Mouse (Mus musculus) kidney, postnatal 0 days (tissue): ENCODE measurements around the gene Rhobtb3. TPM values are rescaled to one million over a fixed set of nuclear protein-coding genes. Genes with fewer than 3 reads are reported as not detected.

ENCODE experiments used
- ATAC-seq: fragments of 200-750 bp; cut with Nextera tagmentation; replicated peaks from 2 replicates; pipeline ENCODE4 v1.8.0; 2017; ENCODE audit warnings: low read depth, moderate number of reproducible peaks, moderate TSS enrichment, moderate library complexity; ENCODE audit not compliant: low FRiP score
- DNase-seq: peaks from one replicate; pipeline ENCODE4 v3.0.0-alpha.2; 2016; ENCODE audit warnings: low spot score
- H3K27ac ChIP-seq: fragments of 300-500 bp; sonication (generic); 2 replicates; pipeline ENCODE4 v1.5.1; 2014; ENCODE audit warnings: mild to moderate bottlenecking
- H3K27me3 ChIP-seq: fragments of 300-500 bp; sonication (generic); 2 replicates; pipeline ENCODE4 v1.6.1; 2014; ENCODE audit warnings: low read length, mixed read lengths; ENCODE audit not compliant: insufficient read depth
- H3K36me3 ChIP-seq: fragments of 300-500 bp; sonication (generic); 2 replicates; pipeline ENCODE4 v1.6.1; 2014; ENCODE audit warnings: low read length, mixed read lengths; ENCODE audit not compliant: insufficient read depth
- H3K4me1 ChIP-seq: fragments of 300-500 bp; sonication (generic); replicated peaks from 2 replicates; pipeline ENCODE4 v1.6.1; 2014; ENCODE audit warnings: antibody characterized with exemption, low read length, mixed read lengths; ENCODE audit not compliant: insufficient read depth
- H3K4me2 ChIP-seq: fragments of 300-500 bp; sonication (generic); 2 replicates; pipeline ENCODE4 v1.6.1; 2014; ENCODE audit warnings: mild to moderate bottlenecking, low read length, moderate library complexity, mixed read lengths
- H3K4me3 ChIP-seq: fragments of 300-500 bp; sonication (generic); replicated peaks from 2 replicates; pipeline ENCODE4 v1.5.1; 2014; ENCODE audit warnings: low read depth, low read length
- H3K9ac ChIP-seq: fragments of 300-500 bp; sonication (generic); 2 replicates; pipeline ENCODE4 v1.6.1; 2014; ENCODE audit warnings: low read depth, low read length
- H3K9me3 ChIP-seq: fragments of 300-500 bp; sonication (generic); replicated peaks from 2 replicates; pipeline ENCODE4 v1.6.1; 2016; ENCODE audit warnings: low read length, inconsistent platforms, mixed read lengths
- CTCF ChIP-seq: IDR thresholded peaks from 2 replicates; pipeline ENCODE4 v1.5.1; 2016; ENCODE audit warnings: antibody characterized with exemption, low read depth, mild to moderate bottlenecking, moderate library complexity
- WGBS: fragments of 180-500 bp; shearing (Covaris S2); extraction: QIAGEN DNeasy Blood & Tissue Kit; methylation state at CpG from one replicate; pipeline ENCODE4 v1.1.7; 2014; 5-methylcytosine and 5-hydroxymethylcytosine counted together
- polyA plus RNA-seq: library from polyadenylated mRNA; unstranded; fragments of >200 nt; fragmentation: Nextera tagmentation; extraction: Ambion mirVana; gene quantifications from 2 replicates; pipeline ENCODE4 v1.2.1, GENCODE M21; 2015

Gene Rhobtb3
- polyA plus RNA-seq, 1 experiment from 2014 or later: 27.6 TPM

DNA sequence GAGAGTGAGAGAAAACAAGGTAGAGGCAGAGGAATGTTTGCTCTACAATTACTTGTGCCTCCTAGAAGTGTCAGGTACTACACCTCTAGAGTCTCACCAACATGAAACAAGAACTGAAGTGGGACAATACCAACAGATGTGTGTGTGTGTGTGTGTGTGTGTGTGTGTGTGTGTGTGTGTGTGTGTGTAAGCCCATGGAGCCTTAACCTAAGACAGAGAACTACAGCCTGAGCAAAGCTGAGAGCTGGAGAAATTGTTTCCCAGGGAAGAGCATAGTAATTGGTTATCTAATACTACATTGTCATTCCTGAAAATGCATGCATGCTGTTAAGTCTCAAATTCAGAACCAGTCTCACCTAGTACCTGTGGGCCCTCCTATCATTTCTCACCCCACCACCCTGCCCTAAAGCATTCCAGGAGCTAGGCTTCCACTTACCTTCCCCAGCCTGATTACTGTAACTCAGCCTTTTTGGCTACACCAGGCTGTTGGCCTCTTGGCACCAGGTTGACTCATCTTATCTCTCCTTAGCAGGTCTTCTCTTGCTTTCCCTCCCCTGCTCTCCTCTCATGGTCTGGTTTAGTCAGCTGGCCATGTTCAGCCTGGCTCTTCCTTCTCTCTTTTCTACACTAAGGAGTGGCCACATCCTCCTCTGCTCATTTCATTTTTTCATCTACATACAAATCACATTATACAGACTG lies 78.1 kb downstream of the Rhobtb3 start:
- H3K4me2 ChIP-seq: no peak overlapping the region
- no peaks in the 10 kb centered on the region for H3K27me3 ChIP-seq
- H3K4me1 ChIP-seq: no peaks in the 10 kb centered on the region
- H3K36me3 ChIP-seq: no peaks in the 10 kb centered on the region
- no peak overlapping the region for H3K9ac ChIP-seq
- no peak overlapping the region for H3K4me3 ChIP-seq
- no peak for DNase-seq
- H3K9me3 ChIP-seq: no peaks in the 10 kb centered on the region
- no peak overlapping the region for H3K27ac ChIP-seq
- TF ChIP-seq CTCF: no peak
- ATAC-seq: no peak

DNA sequence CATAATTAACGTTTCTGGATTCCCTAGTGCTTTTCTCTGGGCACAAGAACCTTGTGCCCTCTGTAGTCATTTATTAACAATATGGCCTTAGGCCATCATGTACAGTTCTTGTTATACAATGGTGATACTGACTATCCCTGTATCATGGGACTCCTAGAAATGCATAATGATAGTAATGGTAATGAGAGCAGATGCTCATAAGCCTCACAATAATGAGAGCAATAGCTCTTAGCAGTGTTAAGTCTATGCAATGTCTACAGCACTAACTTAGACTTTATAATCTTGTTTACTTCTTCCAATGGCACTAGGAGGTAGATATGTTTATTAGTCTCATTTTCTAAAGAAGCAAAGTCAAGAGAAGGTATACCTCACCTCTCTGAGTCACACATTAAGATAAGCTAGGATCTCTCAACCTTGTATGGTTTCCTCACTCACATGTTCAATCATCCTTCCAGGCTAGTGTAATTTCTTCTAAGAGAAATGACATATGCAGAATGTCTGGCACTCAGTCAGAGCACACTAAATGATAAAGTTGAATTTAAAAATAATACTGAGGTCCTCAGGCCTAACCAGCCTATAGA lies 84.4 kb downstream of the Rhobtb3 start:
- WGBS: 72% methylated on average over 1 of the region's 1 CpGs
- TF ChIP-seq CTCF: no peak
- no peak overlapping the region for H3K27ac ChIP-seq

DNA sequence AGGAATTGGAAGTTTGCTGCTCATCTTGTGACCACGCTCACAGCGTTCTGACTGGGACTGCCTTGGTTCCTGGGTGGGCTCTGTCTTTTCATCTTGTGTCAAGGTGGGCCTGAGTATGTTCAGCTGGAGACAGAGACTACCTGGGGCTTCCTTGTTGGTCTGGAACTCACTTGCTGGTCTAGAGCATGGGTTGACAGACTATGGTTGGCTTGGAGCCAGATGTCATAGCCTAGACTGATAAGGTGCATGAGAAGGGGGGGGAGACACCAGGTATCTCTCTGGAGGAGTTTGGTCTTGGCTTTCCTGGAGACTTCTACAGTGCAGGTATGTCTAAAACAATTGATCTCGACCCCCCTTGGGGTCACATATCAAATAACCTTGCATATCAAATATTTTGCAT lies 90.6 kb downstream of the Rhobtb3 start:
- 90% methylated on average over 3 of the region's 3 CpGs for WGBS

More for the DNA sequence above, 84.4 kb downstream of the Rhobtb3 start:
- no peaks in the 10 kb centered on the region for H3K27me3 ChIP-seq
- no peaks in the 10 kb centered on the region for H3K4me1 ChIP-seq
- ATAC-seq: no peak
- no peak overlapping the region for H3K4me3 ChIP-seq
- no peak overlapping the region for H3K9ac ChIP-seq
- no peaks in the 10 kb centered on the region for H3K36me3 ChIP-seq
- no peak overlapping the region for H3K4me2 ChIP-seq
- no peaks in the 10 kb centered on the region for H3K9me3 ChIP-seq
- no peak for DNase-seq

DNA sequence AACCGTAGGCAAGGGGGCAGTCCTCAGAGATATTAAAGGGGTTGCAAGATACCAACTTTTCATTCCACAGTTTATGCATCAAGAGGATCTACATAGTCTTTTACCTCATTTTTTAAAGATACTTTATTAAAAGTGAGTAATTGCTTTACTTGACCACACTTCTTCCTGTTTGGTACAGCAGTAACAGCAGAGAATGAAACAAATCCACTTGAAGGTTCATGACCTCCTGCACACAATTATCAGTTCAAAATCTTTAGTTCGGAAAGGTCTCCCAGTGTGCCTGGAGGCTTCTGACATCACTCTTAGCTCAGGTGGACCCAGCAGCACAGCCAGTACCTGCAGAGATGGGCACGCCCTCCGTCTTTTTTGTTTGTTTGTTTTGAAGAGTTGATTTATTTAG lies 91.7 kb downstream of the Rhobtb3 start:
- Histone ChIP-seq H3K36me3 (no peaks in the 10 kb centered on the region), H3K27ac (no peak overlapping the region), H3K9me3 (no peaks in the 10 kb centered on the region), H3K4me1 (no peaks in the 10 kb centered on the region), H3K9ac (no peak overlapping the region), H3K4me3 (no peak overlapping the region), H3K27me3 (no peaks in the 10 kb centered on the region), H3K4me2 (no peak overlapping the region)
- no peak for TF ChIP-seq CTCF
- DNase-seq: no peak
- WGBS: 85% methylated on average over 4 of the region's 4 CpGs
- no peak for ATAC-seq

More for the DNA sequence above, 90.6 kb downstream of the Rhobtb3 start:
- ATAC-seq: no peak
- Histone ChIP-seq H3K9ac (no peak overlapping the region), H3K9me3 (no peaks in the 10 kb centered on the region), H3K4me3 (no peak overlapping the region), H3K4me2 (no peak overlapping the region), H3K4me1 (no peaks in the 10 kb centered on the region), H3K27me3 (no peaks in the 10 kb centered on the region), H3K27ac (no peak overlapping the region), H3K36me3 (no peaks in the 10 kb centered on the region)
- DNase-seq: no peak
- TF ChIP-seq CTCF: no peak

DNA sequence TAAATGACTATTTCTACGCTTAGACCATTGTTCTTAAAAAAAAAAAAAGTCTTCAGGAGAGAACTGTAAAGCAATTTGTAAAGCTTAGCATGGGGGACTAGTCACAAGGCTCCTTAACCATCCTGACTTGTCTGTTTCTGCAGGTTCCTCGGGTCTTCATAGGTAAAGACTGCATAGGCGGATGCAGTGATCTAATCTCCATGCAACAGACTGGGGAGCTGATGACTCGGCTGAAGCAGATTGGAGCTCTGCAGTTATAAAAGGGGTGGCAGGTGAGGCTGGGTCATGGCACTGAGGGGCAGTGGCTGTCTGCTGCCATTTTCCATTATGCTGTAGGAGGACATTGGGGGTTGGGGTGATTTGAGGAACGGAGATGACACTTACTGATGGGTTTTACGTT lies 96.7 kb downstream of the Rhobtb3 start:
- Histone ChIP-seq H3K9me3 (no peaks in the 10 kb centered on the region), H3K27me3 (no peaks in the 10 kb centered on the region), H3K27ac (no peak overlapping the region), H3K4me2 (no peak overlapping the region), H3K4me1 (no peaks in the 10 kb centered on the region; the same call in 1 of the 2 replicates), H3K4me3 (no peak overlapping the region), H3K36me3 (no peaks in the 10 kb centered on the region), H3K9ac (no peak overlapping the region)
- no peak for DNase-seq
- WGBS: 87% methylated on average over 6 of the region's 6 CpGs
- no peak for ATAC-seq
- no peak for TF ChIP-seq CTCF

DNA sequence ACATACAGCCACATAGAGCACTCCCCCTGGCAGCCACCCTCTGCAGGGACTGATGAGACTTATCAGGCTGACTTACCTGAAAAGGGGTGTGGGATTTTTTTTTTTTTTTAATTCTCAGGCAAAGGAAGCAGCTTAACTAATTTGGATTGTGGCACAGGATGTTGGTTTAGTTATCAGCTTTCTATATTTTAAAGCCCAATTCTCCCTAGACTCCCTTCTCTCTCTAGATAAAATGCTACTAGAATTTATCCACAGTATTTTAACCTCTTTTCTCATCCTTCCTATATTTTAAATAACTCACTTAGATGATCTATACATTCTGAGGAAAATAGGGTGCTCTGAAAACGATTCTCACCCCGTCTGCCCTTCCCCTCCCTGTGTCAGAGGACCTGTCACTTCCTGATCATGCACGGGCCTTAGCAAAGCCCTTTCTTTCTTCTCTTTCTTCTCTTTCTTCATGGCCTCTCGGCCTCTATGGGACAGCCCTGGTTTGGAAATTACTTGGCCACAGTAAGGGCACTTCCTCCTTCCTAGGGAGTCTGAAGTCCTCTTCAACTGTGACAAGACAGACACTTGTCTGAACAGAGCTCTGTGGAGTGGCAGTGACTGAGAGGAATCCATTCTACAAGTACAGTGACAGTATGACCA lies 98.1 kb downstream of the Rhobtb3 start:
- DNase-seq: no peak
- Histone ChIP-seq H3K9ac (no peak overlapping the region), H3K4me1 (peaks cover 9% of the 10 kb centered on the region), H3K9me3 (no peaks in the 10 kb centered on the region), H3K27me3 (no peaks in the 10 kb centered on the region), H3K27ac (no peak overlapping the region), H3K4me3 (no peak overlapping the region), H3K36me3 (no peaks in the 10 kb centered on the region), H3K4me2 (no peak overlapping the region)
- no peak for TF ChIP-seq CTCF
- WGBS: 75% methylated on average over 4 of the region's 4 CpGs
- no peak for ATAC-seq
